Mouse (Mus musculus): Measurements from ENCODE around the gene Fam19a2.

Gene Fam19a2

GRCm38 (mm10) chr10:123548391-123548790 is 284.6 kb downstream of the Fam19a2 start:
- no peak for DNase-seq (ENCODE audit: low read depth in 1 of 2, low spot score in 2 of 2)

GRCm38 (mm10) chr10:123567677-123568076 is 303.9 kb downstream of the Fam19a2 start:
- no peak for DNase-seq (ENCODE audit: low read depth in 1 of 2, low spot score in 2 of 2)

- DNase-seq (ENCODE audit: low read depth in 1 of 2, low spot score in 2 of 2) = no peak
Observed at GRCm38 (mm10) chr10:123570616-123571188, 306.9 kb downstream of the Fam19a2 start.

- no peak for DNase-seq (ENCODE audit: low read depth in 1 of 2, low spot score in 2 of 2)
Observed at GRCm38 (mm10) chr10:123572342-123573070, 308.7 kb downstream of the Fam19a2 start.

- no peak for DNase-seq (ENCODE audit: low read depth in 1 of 2, low spot score in 2 of 2)
Observed at GRCm38 (mm10) chr10:123577823-123578222, 314.0 kb downstream of the Fam19a2 start.

GRCm38 (mm10) chr10:123579012-123579411 is 315.2 kb downstream of the Fam19a2 start:
- DNase-seq (ENCODE audit: low read depth in 1 of 2, low spot score in 2 of 2) = no peak

- no peak for DNase-seq (ENCODE audit: low read depth in 1 of 2, low spot score in 2 of 2)
Observed at GRCm38 (mm10) chr10:123595043-123595442, 331.2 kb downstream of the Fam19a2 start.

GRCm38 (mm10) chr10:123597059-123597458 is 333.3 kb downstream of the Fam19a2 start:
- no peak for DNase-seq (ENCODE audit: low read depth in 1 of 2, low spot score in 2 of 2)

GRCm38 (mm10) chr10:123605671-123606070 is 341.9 kb downstream of the Fam19a2 start:
- no peak for DNase-seq (ENCODE audit: low read depth in 1 of 2, low spot score in 2 of 2)

- DNase-seq (ENCODE audit: low read depth in 1 of 2, low spot score in 2 of 2) = no peak
Observed at GRCm38 (mm10) chr10:123626691-123627090, 362.9 kb downstream of the Fam19a2 start.

- no peak for DNase-seq (ENCODE audit: low read depth in 1 of 2, low spot score in 2 of 2)
Observed at GRCm38 (mm10) chr10:123629248-123629744, 365.5 kb downstream of the Fam19a2 start.

- DNase-seq (ENCODE audit: low read depth in 1 of 2, low spot score in 2 of 2) = no peak
Observed at GRCm38 (mm10) chr10:123632029-123632428, 368.2 kb downstream of the Fam19a2 start.

GRCm38 (mm10) chr10:123636655-123637054 is 372.9 kb downstream of the Fam19a2 start:
- no peak for DNase-seq (ENCODE audit: low read depth in 1 of 2, low spot score in 2 of 2)

GRCm38 (mm10) chr10:123637496-123637895 is 373.7 kb downstream of the Fam19a2 start:
- no peak for DNase-seq (ENCODE audit: low read depth in 1 of 2, low spot score in 2 of 2)

GRCm38 (mm10) chr10:123645568-123645967 is 381.8 kb downstream of the Fam19a2 start:
- no peak for DNase-seq (ENCODE audit: low read depth in 1 of 2, low spot score in 2 of 2)

- no peak for DNase-seq (ENCODE audit: low read depth in 1 of 2, low spot score in 2 of 2)
Observed at GRCm38 (mm10) chr10:123671208-123671607, 407.4 kb downstream of the Fam19a2 start.

- no peak for DNase-seq (ENCODE audit: low read depth in 1 of 2, low spot score in 2 of 2)
Observed at GRCm38 (mm10) chr10:123678284-123678864, 414.6 kb downstream of the Fam19a2 start.

- DNase-seq (ENCODE audit: low read depth in 1 of 2, low spot score in 2 of 2) = no peak
Observed at GRCm38 (mm10) chr10:123682718-123683255, 419.0 kb downstream of the Fam19a2 start.

GRCm38 (mm10) chr10:123692186-123692925 is 428.6 kb downstream of the Fam19a2 start:
- no peak for DNase-seq (ENCODE audit: low read depth in 1 of 2, low spot score in 2 of 2)

GRCm38 (mm10) chr10:123692926-123693224 is 429.1 kb downstream of the Fam19a2 start:
- no peak for DNase-seq (ENCODE audit: low read depth in 1 of 2, low spot score in 2 of 2)

GRCm38 (mm10) chr10:123702595-123702994 is 438.8 kb downstream of the Fam19a2 start:
- no peak for DNase-seq (ENCODE audit: low read depth in 1 of 2, low spot score in 2 of 2)
